Mouse (Mus musculus) CH12.LX (cell line): Measurements from ENCODE around the gene Lca5. TPM values are rescaled to one million over a fixed set of nuclear protein-coding genes. Genes with fewer than 3 reads are reported as not detected.

ENCODE experiments used
- DNase-seq: peaks from one replicate; pipeline ENCODE4 v3.0.0-alpha.2; 2013; ENCODE audit errors: extremely low read depth
- H3K27ac ChIP-seq: 2 replicates; pipeline ENCODE4 v1.5.1; 2012; ENCODE audit warnings: low read depth, mild to moderate bottlenecking, control low read depth, moderate library complexity; ENCODE audit not compliant: insufficient read depth
- H3K27me3 ChIP-seq: replicated peaks from 2 replicates; pipeline ENCODE3; 2012; ENCODE audit warnings: inconsistent platforms
- H3K36me3 ChIP-seq, 2 experiments: replicated peaks in 1 of 2; 2 replicates each; pipeline versions ENCODE3 to v1.6.1; 2012; ENCODE audit warnings: inconsistent platforms in 1 of 2, low read length in 1 of 2, mild to moderate bottlenecking in 1 of 2, mixed read lengths in 1 of 2, moderate library complexity in 1 of 2; ENCODE audit not compliant: control insufficient read depth in 1 of 2, insufficient read depth in 1 of 2
- H3K4me1 ChIP-seq, 2 experiments: 2 replicates each; pipeline ENCODE4 v1.6.1; 2012; ENCODE audit warnings: inconsistent platforms in 1 of 2, moderate library complexity in 1 of 2; ENCODE audit not compliant: insufficient read depth in 2 of 2, control insufficient read depth in 1 of 2
- H3K4me2 ChIP-seq: 2 replicates; pipeline ENCODE4 v1.6.1; 2012; ENCODE audit warnings: low read depth, mild to moderate bottlenecking, control low read depth; ENCODE audit not compliant: poor library complexity, insufficient read depth, severe bottlenecking
- H3K4me3 ChIP-seq, 3 experiments: fragments of 150-350 bp in 1 of 3; sonication (generic) in 1 of 3; replicated peaks in 1 of 3; 2 replicates each; pipeline versions ENCODE3 to v1.5.1; 2011 to 2012; ENCODE audit warnings: low read depth in 2 of 3, low read length in 2 of 3, mild to moderate bottlenecking in 2 of 3, moderate library complexity in 2 of 3, control low read depth in 1 of 3, improper control_type of control experiment in 1 of 3, inconsistent platforms in 1 of 3, mixed read lengths in 1 of 3; ENCODE audit not compliant: poor library complexity in 1 of 3
- H3K79me2 ChIP-seq: replicated peaks from 2 replicates; pipeline ENCODE4 v1.6.1; 2012; ENCODE audit warnings: mild to moderate bottlenecking, moderate library complexity; ENCODE audit not compliant: control insufficient read depth, poor library complexity, insufficient read depth, severe bottlenecking; ENCODE audit errors: extremely low read depth
- H3K9ac ChIP-seq: 2 replicates; pipeline ENCODE4 v1.6.1; 2012; ENCODE audit warnings: low read depth, mild to moderate bottlenecking, control low read depth, moderate library complexity; ENCODE audit not compliant: insufficient read depth
- H3K9me3 ChIP-seq: replicated peaks from 2 replicates; pipeline ENCODE3; 2012; ENCODE audit warnings: low read length, inconsistent platforms, mixed read lengths
- BHLHE40 ChIP-seq: IDR thresholded peaks from 2 replicates; pipeline ENCODE4 v1.6.1; 2011; ENCODE audit warnings: mild to moderate bottlenecking, low read depth, low read length, improper control_type of control experiment
- CHD1 ChIP-seq: IDR thresholded peaks from 2 replicates; pipeline ENCODE4 v1.6.1; 2012; ENCODE audit warnings: low read depth, low read length, improper control_type of control experiment, inconsistent platforms
- CHD2 ChIP-seq: IDR thresholded peaks from 2 replicates; pipeline ENCODE4 v1.6.1; 2011; ENCODE audit warnings: low read length, improper control_type of control experiment
- CTCF ChIP-seq, 2 experiments: IDR thresholded peaks in 1 of 2; conservative IDR thresholded peaks in 1 of 2; 2 replicates each; pipeline ENCODE4 v1.5.1; 2011 to 2012; ENCODE audit warnings: low read depth in 2 of 2, low read length in 2 of 2, improper control_type of control experiment in 1 of 2, inconsistent platforms in 1 of 2, mild to moderate bottlenecking in 1 of 2, moderate library complexity in 1 of 2
- ELF1 ChIP-seq: IDR thresholded peaks from 2 replicates; pipeline ENCODE4 v1.6.1; 2014; ENCODE audit warnings: low read depth, mild to moderate bottlenecking, inconsistent platforms, low read length, improper control_type of control experiment
- EP300 ChIP-seq: IDR thresholded peaks from 2 replicates; pipeline ENCODE4 v1.6.1; 2011; ENCODE audit warnings: low read length, improper control_type of control experiment
- ETS1 ChIP-seq: conservative IDR thresholded peaks from 2 replicates; pipeline ENCODE4 v1.6.1; 2012; ENCODE audit warnings: low read depth, mild to moderate bottlenecking, inconsistent platforms, low read length, improper control_type of control experiment, moderate library complexity
- HCFC1 ChIP-seq: IDR thresholded peaks from 2 replicates; pipeline ENCODE4 v1.6.1; 2012; ENCODE audit warnings: low read depth, mild to moderate bottlenecking, inconsistent platforms, low read length, improper control_type of control experiment
- IRF4 ChIP-seq: IDR thresholded peaks from 2 replicates; pipeline ENCODE4 v1.6.1; 2014; ENCODE audit warnings: low read depth, mild to moderate bottlenecking, inconsistent platforms, low read length, improper control_type of control experiment
- JUN ChIP-seq: IDR thresholded peaks from 2 replicates; pipeline ENCODE4 v1.6.1; 2011; ENCODE audit warnings: low read depth, mild to moderate bottlenecking, low read length, improper control_type of control experiment, moderate library complexity; ENCODE audit not compliant: insufficient read depth
- KAT2A ChIP-seq: IDR thresholded peaks from 2 replicates; pipeline ENCODE4 v1.6.1; 2012; ENCODE audit warnings: low read length, improper control_type of control experiment, inconsistent platforms; ENCODE audit not compliant: insufficient replicate concordance
- MAFK ChIP-seq: IDR thresholded peaks from 2 replicates; pipeline ENCODE4 v1.6.1; 2011; ENCODE audit warnings: low read length, improper control_type of control experiment; ENCODE audit not compliant: insufficient replicate concordance
- MEF2A ChIP-seq: IDR thresholded peaks from 2 replicates; pipeline ENCODE4 v1.6.1; 2014; ENCODE audit warnings: low read depth, mild to moderate bottlenecking, inconsistent platforms, low read length, improper control_type of control experiment, borderline replicate concordance
- NELFE ChIP-seq: IDR thresholded peaks from 2 replicates; pipeline ENCODE4 v1.6.1; 2011; ENCODE audit warnings: low read depth, low read length, improper control_type of control experiment
- NRF1 ChIP-seq: IDR thresholded peaks from 2 replicates; pipeline ENCODE4 v1.6.1; 2014; ENCODE audit warnings: low read depth, mild to moderate bottlenecking, inconsistent platforms, low read length, improper control_type of control experiment, moderate library complexity
- PAX5 ChIP-seq: IDR thresholded peaks from 2 replicates; pipeline ENCODE4 v1.6.1; 2012; ENCODE audit warnings: low read length, inconsistent platforms, mixed read lengths
- POLR2A ChIP-seq: IDR thresholded peaks from 2 replicates; pipeline ENCODE4 v1.6.1; 2011; ENCODE audit warnings: low read depth, mild to moderate bottlenecking, improper control_type of control experiment, low read length
- RAD21 ChIP-seq: IDR thresholded peaks from 2 replicates; pipeline ENCODE4 v1.6.1; 2011; ENCODE audit warnings: low read depth, mild to moderate bottlenecking, low read length, improper control_type of control experiment, moderate library complexity
- RCOR1 ChIP-seq: conservative IDR thresholded peaks from 2 replicates; pipeline ENCODE4 v1.6.1; 2012; ENCODE audit warnings: low read depth, mild to moderate bottlenecking, inconsistent platforms, low read length, improper control_type of control experiment
- TBP ChIP-seq: conservative IDR thresholded peaks from 2 replicates; pipeline ENCODE4 v1.6.1; 2011; ENCODE audit warnings: low read depth, low read length, improper control_type of control experiment
- UBTF ChIP-seq: IDR thresholded peaks from 2 replicates; pipeline ENCODE4 v1.6.1; 2012; ENCODE audit warnings: low read depth, mild to moderate bottlenecking, inconsistent platforms, low read length, improper control_type of control experiment, moderate library complexity
- USF2 ChIP-seq: conservative IDR thresholded peaks from 2 replicates; pipeline ENCODE4 v1.6.1; 2011; ENCODE audit warnings: low read depth, low read length, improper control_type of control experiment
- ZKSCAN1 ChIP-seq: IDR thresholded peaks from 2 replicates; pipeline ENCODE4 v1.6.1; 2012; ENCODE audit warnings: low read depth, inconsistent platforms, low read length, improper control_type of control experiment, borderline replicate concordance
- dilution Hi-C: fragments of 300-500 bp; cut with MboI; formaldehyde crosslinking; loops from 2 replicates; pipeline ENCODE4 v1.14.3; 2020; ENCODE audit warnings: low sequenced_read_pairs; ENCODE audit not compliant: extremely low pct_unique_long_range_greater_than_20kb, extremely low pct_ligation_motif_present
- in situ Hi-C: fragments of 300-500 bp; cut with MboI; formaldehyde crosslinking; loops from 3 replicates; pipeline ENCODE4 v1.14.3; 2019; ENCODE audit warnings: low sequenced_read_pairs, low pct_ligation_motif_present, low pct_unique_long_range_greater_than_20kb, mixed read lengths
- polyA plus RNA-seq: library from polyadenylated mRNA; unstranded; fragments of >175 nt; gene quantifications from 2 replicates; pipeline ENCODE4 v1.2.1, GENCODE M21; 2012; ENCODE audit warnings: low read depth; ENCODE audit not compliant: insufficient read length
- total RNA-seq, 2 experiments: library from RNA; depleted of rRNA; stranded (reverse); fragments of 300-350 nt in 1 of 2; fragments of >200 nt in 1 of 2; gene quantifications; 2 replicates each; pipeline ENCODE4 v1.2.3; 2012 to 2014

Gene Lca5
- total and polyA plus RNA-seq, 3 experiments: 4.1 to 5.5 (median 4.1) TPM

- no peak overlapping the region for H3K4me2 ChIP-seq
- no peak overlapping the region for H3K27ac ChIP-seq
- H3K9me3 ChIP-seq: no peaks in the 10 kb centered on the region
- H3K4me1 ChIP-seq: no peaks in the 10 kb centered on the region
- H3K36me3 ChIP-seq: no peaks in the 10 kb centered on the region
- no peaks in the 10 kb centered on the region for H3K27me3 ChIP-seq
- no peaks in the 10 kb centered on the region for H3K79me2 ChIP-seq
- dilution Hi-C loops: no loop called here
- in situ Hi-C loops: no loop called here
- no peak overlapping the region for H3K4me3 ChIP-seq
- TF ChIP-seq CHD1: no peak
- TF ChIP-seq RAD21: peak; percentile 14
- no peak for TF ChIP-seq POLR2A
- 0 out of 2 replicates have a peak, but pooled peaks have one; percentile 27 for TF ChIP-seq CHD2
- no peak for TF ChIP-seq UBTF
- TF ChIP-seq NELFE: no peak
- TF ChIP-seq CTCF (conservative IDR thresholded peaks at IDR 0.05 in 1 of 2, IDR thresholded peaks at IDR 0.05 in 1 of 2; ENCODE audit: low read depth in 2 of 2, low read length in 2 of 2): peak in 1 of 2 experiments; percentile 21; a peak in 1 of 4 replicates
- no peak for TF ChIP-seq USF2
- TF ChIP-seq IRF4: no peak
- no peak for TF ChIP-seq MAFK
- no peak for TF ChIP-seq NRF1
- TF ChIP-seq RCOR1: no peak
- TF ChIP-seq JUN: no peak
- TF ChIP-seq EP300: no peak
- no peak for DNase-seq
- H3K9ac ChIP-seq: no peak overlapping the region
These were observed 90.3 kb downstream of the Lca5 start for GRCm38 (mm10) chr9:83350613-83351012.

- Histone ChIP-seq H3K4me1 (no peaks in the 10 kb centered on the region), H3K4me2 (no peak overlapping the region), H3K4me3 (no peak overlapping the region), H3K27ac (no peak overlapping the region), H3K27me3 (no peaks in the 10 kb centered on the region), H3K9me3 (no peaks in the 10 kb centered on the region), H3K9ac (no peak overlapping the region), H3K79me2 (no peaks in the 10 kb centered on the region), H3K36me3 (no peaks in the 10 kb centered on the region)
- dilution Hi-C loops (no loop called here), in situ Hi-C loops (no loop called here)
- no peak for DNase-seq
- TF ChIP-seq ETS1: no peak
- TF ChIP-seq POLR2A: no peak
- no peak for TF ChIP-seq HCFC1
- TF ChIP-seq ELF1: no peak
- TF ChIP-seq KAT2A: no peak
- no peak for TF ChIP-seq MEF2A
- no peak for TF ChIP-seq UBTF
- TF ChIP-seq CTCF (conservative IDR thresholded peaks at IDR 0.05 in 1 of 2, IDR thresholded peaks at IDR 0.05 in 1 of 2; ENCODE audit: low read depth in 2 of 2, low read length in 2 of 2): no peak
- TF ChIP-seq ZKSCAN1: no peak
- no peak for TF ChIP-seq NELFE
- TF ChIP-seq CHD1: no peak
- TF ChIP-seq EP300: no peak
- TF ChIP-seq IRF4: no peak
- TF ChIP-seq TBP: no peak
- no peak for TF ChIP-seq PAX5
- TF ChIP-seq BHLHE40: no peak
These were observed 91.0 kb downstream of the Lca5 start for GRCm38 (mm10) chr9:83349905-83350304.
